Mouse (Mus musculus) liver, embryonic 14.5 days (tissue): ENCODE data around the gene C1ra.

Experiments
- CTCF ChIP-seq: IDR thresholded peaks from 2 replicates; pipeline ENCODE4 v1.5.1; 2016; ENCODE audit warnings: antibody characterized with exemption, low read depth, control low read depth
- EP300 ChIP-seq: IDR thresholded peaks from 2 replicates; pipeline ENCODE4 v1.6.1; 2016; ENCODE audit warnings: antibody characterized with exemption, low read depth

GRCm38 (mm10) chr6:124476216-124476615 lies 36.0 kb upstream of the C1ra start:
- TF ChIP-seq CTCF (no peak), EP300 (no peak)
